Mouse (Mus musculus) MN1 (cell line): Measurements from ENCODE around the gene 1700029I15Rik.

ENCODE experiments used
- DNase-seq: peaks from one replicate; pipeline ENCODE4 v3.0.0-alpha.2; 2016; ENCODE audit warnings: low spot score

The 1700029I15Rik gene

DNA sequence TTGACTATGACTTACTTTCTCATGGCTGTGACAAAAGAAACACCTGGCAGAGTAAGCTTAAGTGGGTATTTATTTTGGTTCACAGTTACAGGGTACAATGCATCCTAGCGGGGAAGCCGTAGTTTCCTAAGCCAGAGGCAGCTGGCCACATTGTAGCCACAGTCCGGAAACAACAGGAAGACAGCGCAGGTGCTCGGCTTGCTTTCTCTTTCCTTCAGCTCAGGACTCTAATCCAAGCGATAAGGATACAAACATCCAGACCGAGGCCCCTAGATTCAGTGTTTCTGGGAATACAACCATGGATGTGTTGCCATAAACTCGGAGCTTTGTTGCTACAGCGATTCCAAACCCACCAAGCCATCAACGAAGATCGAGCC is 8.9 kb upstream of the 1700029I15Rik start:
- no peak for DNase-seq

DNA sequence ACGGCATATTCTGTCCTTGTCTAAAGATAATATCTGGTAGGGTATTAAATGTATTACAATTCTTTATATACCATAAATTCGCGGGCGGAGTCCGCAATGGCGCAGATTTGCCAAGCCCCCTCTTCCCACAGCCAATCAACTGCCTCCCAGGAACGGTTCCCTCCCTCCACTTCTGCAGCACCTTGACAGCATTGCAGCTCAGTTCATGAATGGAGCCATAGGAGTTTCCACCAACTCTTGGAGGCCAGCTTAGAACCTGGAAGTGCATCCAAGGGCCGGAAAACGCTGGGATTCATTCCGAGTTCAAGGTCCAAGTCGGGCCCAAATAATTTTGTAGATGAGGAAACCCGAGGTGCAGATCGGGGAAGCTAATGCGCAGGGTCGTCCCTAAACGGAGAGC is 7.8 kb upstream of the 1700029I15Rik start, which contains the start of the genes Pex16 and Large2:
Gene Pex16, plus strand, starts transcription at position 163 of the 400 bp plus-strand sequence.
Gene Large2, minus strand, starts transcription at position 356 of the 400 bp plus-strand sequence.
- no peak for DNase-seq

DNA sequence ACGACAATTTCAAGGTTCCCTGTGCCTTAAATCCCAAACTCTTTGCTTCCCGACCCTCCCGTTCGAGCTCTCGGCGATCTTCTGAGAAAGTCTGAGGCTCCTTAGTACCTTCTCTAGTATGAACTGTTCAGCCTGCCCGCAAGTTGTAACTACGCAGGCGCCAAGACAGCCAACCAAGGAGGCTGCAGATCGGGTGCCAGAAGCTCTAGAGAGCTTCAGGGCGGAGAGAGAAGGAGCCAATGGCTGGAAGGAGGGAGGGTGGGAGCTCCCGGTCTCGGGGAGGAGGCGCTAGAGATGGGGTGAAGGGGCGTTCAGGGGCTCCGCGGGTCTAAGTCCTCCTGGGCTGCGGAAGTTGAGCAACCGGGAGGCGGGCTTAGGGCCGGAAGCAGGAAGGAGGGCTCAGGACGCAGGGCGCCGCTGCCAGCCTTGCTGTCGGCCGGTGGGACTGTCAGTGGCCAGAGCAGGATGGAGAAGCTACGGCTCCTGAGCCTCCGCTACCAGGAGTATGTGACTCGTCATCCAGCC is 7.2 kb upstream of the 1700029I15Rik start:
- DNase-seq, result peak; percentile 98

DNA sequence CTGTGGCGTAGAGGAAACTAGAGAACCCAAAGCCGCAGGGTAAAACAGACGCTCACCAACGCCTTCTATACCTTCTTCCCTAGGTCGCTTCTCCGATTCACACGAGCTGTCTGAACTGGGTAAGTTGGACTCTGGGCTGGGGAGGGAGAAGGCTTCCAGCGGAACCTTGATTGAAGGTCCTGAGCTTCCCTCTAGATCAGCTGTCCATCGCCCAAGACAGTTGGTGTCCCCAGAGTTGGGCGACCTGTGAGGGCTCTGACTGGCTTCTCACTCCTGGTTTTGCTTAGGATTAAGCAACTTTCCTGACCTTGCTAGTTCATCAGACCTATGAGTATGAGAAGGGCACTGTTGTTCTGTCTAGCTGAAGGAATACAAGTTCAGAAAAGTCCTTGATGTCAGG is 6.5 kb upstream of the 1700029I15Rik start:
- no peak for DNase-seq

DNA sequence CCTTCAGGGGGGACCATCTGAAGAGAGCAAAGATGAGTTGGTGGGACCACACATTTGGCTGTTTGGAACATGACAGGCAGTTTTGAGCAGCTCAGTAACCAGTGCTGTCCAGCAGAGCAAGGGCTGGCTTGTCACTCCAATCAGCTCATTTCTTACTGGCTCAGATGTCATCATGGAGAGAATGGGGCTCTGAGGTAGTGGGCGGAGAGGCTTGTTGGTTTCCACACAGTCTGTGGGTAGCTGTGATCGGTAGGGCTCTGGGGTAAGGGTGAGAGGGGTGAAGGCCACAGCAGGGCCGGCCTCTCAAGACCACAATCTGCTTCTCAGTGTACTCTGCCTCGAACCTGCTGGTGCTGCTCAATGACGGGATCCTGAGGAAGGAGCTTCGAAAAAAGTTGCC is 6.0 kb upstream of the 1700029I15Rik start:
- DNase-seq, result peak; percentile 38

- DNase-seq, result no peak
Observed at GRCm38 (mm10) chr2:92377320-92377719, 5.0 kb upstream of the 1700029I15Rik start.

GRCm38 (mm10) chr2:92379783-92380494 is 2.4 kb upstream of the 1700029I15Rik start:
- peak; percentile 42 for DNase-seq

- DNase-seq, result peak; percentile 71
Observed at GRCm38 (mm10) chr2:92380495-92381050, 1.8 kb upstream of the 1700029I15Rik start.

- peak; percentile 62 for DNase-seq
Observed at GRCm38 (mm10) chr2:92381161-92381560, 1.2 kb upstream of the 1700029I15Rik start.

DNA sequence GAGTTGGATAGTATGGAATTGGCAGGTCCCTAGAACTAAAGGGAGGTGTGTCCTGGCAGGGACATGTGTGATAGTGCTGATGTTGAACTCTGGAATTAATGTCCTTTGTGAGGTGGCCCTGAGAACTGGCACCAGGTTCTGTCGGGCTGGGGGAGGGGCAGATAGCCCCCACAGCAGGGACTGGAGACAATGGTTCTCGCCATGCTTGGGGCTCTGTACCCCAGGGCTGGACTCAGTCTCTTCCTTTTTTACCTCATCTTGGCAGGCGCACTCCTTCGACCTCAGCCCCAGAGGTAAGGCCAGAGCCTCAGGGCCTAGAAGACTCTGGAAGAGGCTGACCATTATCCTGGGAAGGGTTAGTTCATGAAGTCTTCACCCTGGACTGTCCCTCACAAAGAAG is 421 bp downstream of the 1700029I15Rik start:
- no peak for DNase-seq

DNA sequence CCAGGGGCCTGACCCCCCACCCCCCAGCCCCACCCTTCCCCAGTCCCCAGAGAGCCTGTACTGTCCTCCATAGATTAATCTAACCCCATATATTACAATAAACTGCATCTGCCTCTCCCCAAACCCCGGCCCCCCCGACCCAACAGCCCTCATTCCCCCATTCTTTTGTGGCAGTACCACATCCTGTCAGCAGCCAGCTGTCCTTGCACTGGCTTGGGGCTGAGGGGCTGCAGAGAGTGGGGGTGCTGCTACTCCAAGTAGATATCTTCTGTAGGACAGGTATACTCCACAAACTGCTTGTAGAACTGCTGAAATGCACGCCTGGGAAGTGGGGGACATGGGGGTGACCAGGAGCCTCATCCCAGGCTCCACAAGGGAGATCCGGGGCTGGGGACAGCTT is 1.8 kb downstream of the 1700029I15Rik start:
- DNase-seq, result no peak

GRCm38 (mm10) chr2:92385113-92386051 is 3.0 kb downstream of the 1700029I15Rik start:
- no peak for DNase-seq

DNA sequence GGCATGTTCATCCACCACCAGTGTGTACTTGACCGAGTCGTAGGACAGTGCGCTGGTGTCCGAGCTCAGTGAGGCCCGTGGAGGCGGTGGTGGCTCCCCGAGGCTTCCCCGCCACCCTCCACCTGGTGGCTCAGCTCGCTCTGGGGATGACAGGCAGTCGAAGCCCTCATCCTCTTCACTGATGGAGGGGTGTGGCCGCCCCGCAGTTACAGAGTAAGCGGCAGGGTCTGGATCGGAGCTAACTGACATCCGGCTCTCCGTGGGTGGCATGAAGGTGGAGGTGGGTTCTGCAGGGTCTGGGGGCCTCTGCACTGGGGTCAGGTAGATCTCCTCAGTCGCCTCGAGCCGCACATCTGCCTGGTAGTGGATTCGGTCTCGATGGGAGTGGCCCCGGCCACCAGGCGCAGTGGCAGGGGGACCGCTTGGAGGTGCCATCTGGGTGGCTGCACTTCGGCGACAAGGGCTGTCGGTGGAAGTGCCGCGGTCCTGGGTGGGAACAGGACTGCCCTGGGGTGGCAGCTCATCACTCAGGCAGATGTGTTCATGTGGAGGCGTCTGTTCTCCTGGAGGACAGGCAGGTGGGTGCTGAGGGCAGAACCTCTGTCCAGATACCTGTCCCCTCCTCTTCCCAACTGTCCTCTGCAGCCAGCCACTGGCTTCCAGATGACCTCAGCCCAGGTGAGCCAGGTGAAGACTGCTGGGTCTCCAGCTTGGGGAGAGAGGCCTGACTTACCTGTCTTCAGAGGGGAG is 4.7 kb downstream of the 1700029I15Rik start:
- no peak for DNase-seq

- DNase-seq, result peak; percentile 60
Observed at GRCm38 (mm10) chr2:92387646-92388045, 5.3 kb downstream of the 1700029I15Rik start.

DNA sequence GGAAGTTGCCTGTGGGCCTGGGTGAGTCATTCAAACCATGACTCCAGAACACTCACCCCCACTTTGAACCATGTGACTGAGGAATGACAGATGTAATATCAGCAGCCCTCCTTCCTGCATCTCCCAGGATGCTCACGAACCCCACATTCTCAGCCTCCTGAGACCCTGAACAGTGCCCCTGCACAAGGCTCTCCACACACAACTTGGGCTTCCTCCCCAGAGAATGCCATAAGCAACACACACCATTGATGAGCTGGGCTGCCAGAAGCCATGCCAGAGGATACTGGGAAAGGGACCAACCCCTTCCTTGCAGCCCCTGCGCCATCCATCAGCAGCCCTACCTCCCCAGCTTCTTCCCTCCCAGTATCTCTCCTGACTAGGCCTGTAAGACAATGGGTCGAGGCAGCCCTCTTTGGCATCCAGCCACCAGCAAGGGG is 5.8 kb downstream of the 1700029I15Rik start:
- no peak for DNase-seq

- peak; percentile 93 for DNase-seq
Observed at GRCm38 (mm10) chr2:92388891-92389641, 6.7 kb downstream of the 1700029I15Rik start.

GRCm38 (mm10) chr2:92389645-92390044 is 7.3 kb downstream of the 1700029I15Rik start:
- DNase-seq, result no peak

DNA sequence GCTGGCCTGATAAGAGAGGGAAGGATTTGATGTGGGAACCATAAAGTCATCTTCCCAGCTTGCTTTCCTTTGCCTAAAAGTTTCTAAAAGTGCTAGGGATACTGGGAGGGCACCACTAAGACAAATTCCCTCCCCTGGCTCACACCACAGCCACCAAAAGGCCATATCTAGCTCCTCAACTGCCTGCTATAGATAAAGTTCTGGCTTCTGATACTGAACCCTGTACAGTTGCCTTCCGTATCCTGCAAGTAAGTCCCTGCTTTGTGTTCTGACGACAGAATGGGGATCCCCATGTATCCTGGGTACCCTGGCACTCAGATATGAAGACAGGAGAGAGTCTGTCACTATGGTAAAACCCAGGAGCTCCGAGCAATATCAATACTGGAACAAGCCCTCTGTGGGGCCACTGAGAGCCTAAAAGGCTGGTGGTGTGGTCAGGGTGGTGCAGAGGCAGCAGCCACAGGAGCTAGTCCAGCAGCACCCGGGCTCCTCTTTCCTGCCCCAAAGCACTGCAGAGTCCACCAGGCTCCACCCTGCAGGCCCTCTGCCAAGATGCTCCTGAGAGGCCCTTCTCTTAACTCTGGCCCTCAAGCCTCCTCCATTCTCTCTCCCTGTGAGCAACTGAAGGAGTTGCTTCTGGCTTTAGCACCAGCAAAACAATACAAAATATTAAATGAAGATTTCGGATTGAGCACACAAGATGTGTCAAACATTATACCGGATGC is 8.0 kb downstream of the 1700029I15Rik start:
- DNase-seq, result peak; percentile 46

- no peak for DNase-seq
Observed at GRCm38 (mm10) chr2:92391116-92391515, 8.8 kb downstream of the 1700029I15Rik start.

GRCm38 (mm10) chr2:92391703-92392317 is 9.5 kb downstream of the 1700029I15Rik start:
- no peak for DNase-seq
